Mouse (Mus musculus) MEL (cell line): ENCODE results near the gene Gast. TPM values are rescaled to one million over a fixed set of nuclear protein-coding genes. Genes with fewer than 3 reads are reported as not detected.
A peak's percentile ranks its signal among the peaks of the same experiment; 100 is the strongest.

Experiments
- DNase-seq: peaks from one replicate; pipeline ENCODE4 v3.0.0; 2011; ENCODE audit warnings: low read depth, low spot score
- H3K27ac ChIP-seq: 2 replicates; pipeline ENCODE4 v1.5.1; 2012; ENCODE audit warnings: low read depth, mild to moderate bottlenecking, control low read depth, low read length, moderate library complexity; ENCODE audit not compliant: control insufficient read depth
- H3K27me3 ChIP-seq, 2 experiments: fragments of 150-350 bp in 1 of 2; sonication (generic) in 1 of 2; 2 replicates each; pipeline ENCODE4 v1.6.1; 2012; ENCODE audit warnings: low read length in 2 of 2, mild to moderate bottlenecking in 2 of 2, improper control_type of control experiment in 1 of 2, moderate library complexity in 1 of 2; ENCODE audit not compliant: insufficient read depth in 2 of 2, control insufficient read depth in 1 of 2
- H3K36me3 ChIP-seq, 2 experiments: 2 replicates each; pipeline ENCODE4 v1.6.1; 2012 to 2014; ENCODE audit warnings: low read length in 2 of 2, improper control_type of control experiment in 1 of 2, inconsistent platforms in 1 of 2, mild to moderate bottlenecking in 1 of 2; ENCODE audit not compliant: insufficient read depth in 2 of 2, control insufficient read depth in 1 of 2
- H3K4me1 ChIP-seq, 2 experiments: fragments of 150-350 bp in 1 of 2; sonication (generic) in 1 of 2; 2 replicates each; pipeline ENCODE4 v1.6.1; 2012; ENCODE audit warnings: low read length in 2 of 2, improper control_type of control experiment in 1 of 2, mild to moderate bottlenecking in 1 of 2; ENCODE audit not compliant: insufficient read depth in 2 of 2, control insufficient read depth in 1 of 2
- H3K4me3 ChIP-seq, 2 experiments: fragments of 150-350 bp in 1 of 2; sonication (generic) in 1 of 2; 2 replicates each; pipeline ENCODE4 v1.5.1; 2012; ENCODE audit warnings: low read depth in 2 of 2, low read length in 2 of 2, mild to moderate bottlenecking in 2 of 2, moderate library complexity in 2 of 2, control low read depth in 1 of 2, improper control_type of control experiment in 1 of 2; ENCODE audit not compliant: control insufficient read depth in 1 of 2, insufficient read depth in 1 of 2
- H3K79me2 ChIP-seq: 2 replicates; pipeline ENCODE4 v1.6.1; 2012; ENCODE audit warnings: mild to moderate bottlenecking, low read length, moderate library complexity; ENCODE audit not compliant: control insufficient read depth, poor library complexity, insufficient read depth
- H3K9ac ChIP-seq: 2 replicates; pipeline ENCODE4 v1.6.1; 2012; ENCODE audit warnings: low read depth, mild to moderate bottlenecking, control low read depth, low read length, moderate library complexity; ENCODE audit not compliant: control insufficient read depth, poor library complexity, severe bottlenecking
- H3K9me3 ChIP-seq: fragments of 150-350 bp; sonication (generic); replicated peaks from 2 replicates; pipeline ENCODE4 v1.6.1; 2012; ENCODE audit warnings: mild to moderate bottlenecking, low read length, improper control_type of control experiment, moderate library complexity; ENCODE audit not compliant: insufficient read depth
- BHLHE40 ChIP-seq: IDR thresholded peaks from 2 replicates; pipeline ENCODE4 v1.6.1; 2012; ENCODE audit warnings: low read depth, mild to moderate bottlenecking, inconsistent platforms, low read length, improper control_type of control experiment, borderline replicate concordance
- CTCF ChIP-seq, 3 experiments: IDR thresholded peaks in 2 of 3; conservative IDR thresholded peaks in 1 of 3; 2 replicates each; pipeline ENCODE4 v1.5.1; 2011 to 2012; ENCODE audit warnings: low read length in 3 of 3, low read depth in 2 of 3, mild to moderate bottlenecking in 2 of 3, improper control_type of control experiment in 1 of 3, inconsistent platforms in 1 of 3, mixed read lengths in 1 of 3, moderate library complexity in 1 of 3; ENCODE audit not compliant: control insufficient read depth in 1 of 3, insufficient read depth in 1 of 3, poor library complexity in 1 of 3, severe bottlenecking in 1 of 3
- EP300 ChIP-seq, 2 experiments: IDR thresholded peaks; 2 replicates each; pipeline ENCODE4 v1.6.1; 2011; ENCODE audit warnings: improper control_type of control experiment in 2 of 2, low read length in 2 of 2, low read depth in 1 of 2, mild to moderate bottlenecking in 1 of 2
- MAZ ChIP-seq: IDR thresholded peaks from 2 replicates; pipeline ENCODE4 v1.6.1; 2012; ENCODE audit warnings: low read depth, mild to moderate bottlenecking, inconsistent platforms, low read length, improper control_type of control experiment
- MYC ChIP-seq: IDR thresholded peaks from 2 replicates; pipeline ENCODE4 v1.6.1; 2011; ENCODE audit warnings: low read depth, mild to moderate bottlenecking, low read length, improper control_type of control experiment, moderate library complexity
- NELFE ChIP-seq: IDR thresholded peaks from 2 replicates; pipeline ENCODE4 v1.6.1; 2011; ENCODE audit warnings: low read depth, low read length, improper control_type of control experiment
- POLR2AphosphoS5 ChIP-seq: IDR thresholded peaks from 2 replicates; pipeline ENCODE4 v1.6.1; 2012; ENCODE audit warnings: low read depth, borderline replicate concordance, mild to moderate bottlenecking, inconsistent platforms, low read length, moderate library complexity, mixed read lengths
- RAD21 ChIP-seq: IDR thresholded peaks from 2 replicates; pipeline ENCODE4 v1.6.1; 2011; ENCODE audit warnings: mild to moderate bottlenecking, low read depth, low read length, improper control_type of control experiment
- SIN3A ChIP-seq: IDR thresholded peaks from 2 replicates; pipeline ENCODE4 v1.6.1; 2012; ENCODE audit warnings: low read length, improper control_type of control experiment, inconsistent platforms
- SMC3 ChIP-seq: IDR thresholded peaks from 2 replicates; pipeline ENCODE4 v1.6.1; 2011; ENCODE audit warnings: low read depth, low read length, improper control_type of control experiment
- TBP ChIP-seq: IDR thresholded peaks from 2 replicates; pipeline ENCODE4 v1.8.0; 2011; ENCODE audit warnings: low read depth, low read length, improper control_type of control experiment
- TCF12 ChIP-seq: IDR thresholded peaks from 2 replicates; pipeline ENCODE4 v1.6.1; 2014; ENCODE audit warnings: low read depth, mild to moderate bottlenecking, inconsistent platforms, low read length, improper control_type of control experiment, moderate library complexity
- ZC3H11A ChIP-seq: IDR thresholded peaks from 2 replicates; pipeline ENCODE4 v1.6.1; 2012; ENCODE audit warnings: low read depth, mild to moderate bottlenecking, inconsistent platforms, low read length, improper control_type of control experiment
- polyA plus RNA-seq, 2 experiments: library from polyadenylated mRNA; stranded (reverse) in 1 of 2; unstranded in 1 of 2; fragments of >175 nt in 1 of 2; fragments of >200 nt in 1 of 2; gene quantifications; 2 replicates each; pipeline versions ENCODE4 v1.2.1 to v1.2.4; 2012; ENCODE audit warnings: low replicate concordance in 2 of 2, low read depth in 1 of 2; ENCODE audit not compliant: insufficient read length in 2 of 2, insufficient read depth in 1 of 2, missing spikeins in 1 of 2
- total RNA-seq: library from RNA; depleted of rRNA; stranded (reverse); fragments of 300-350 nt; gene quantifications from 2 replicates; pipeline ENCODE4 v1.2.3, GENCODE M21; 2012

The Gast gene
- total and polyA plus RNA-seq, 3 experiments: not detected

DNA sequence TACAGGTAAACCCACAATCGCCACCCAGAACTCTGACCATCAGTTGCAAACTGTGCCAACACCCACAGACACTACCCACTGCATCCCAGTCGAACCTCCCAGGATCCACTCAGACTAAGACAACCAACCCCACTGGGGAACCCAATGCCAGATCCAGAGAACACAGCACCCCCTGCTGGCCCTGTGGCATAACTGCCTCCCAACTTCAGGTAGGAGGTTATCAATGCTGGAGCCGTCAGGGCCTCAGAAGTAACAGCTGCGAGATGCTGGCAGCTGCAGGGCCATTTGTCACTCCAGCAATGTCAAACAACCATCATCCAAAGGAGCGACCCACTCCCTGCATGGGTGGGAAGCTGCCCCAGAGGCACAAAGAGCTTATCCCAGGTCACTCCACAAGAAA, 36.4 kb upstream of the Gast start:
- TF ChIP-seq POLR2AphosphoS5 (no peak), TBP (no peak), CTCF (IDR thresholded peaks at IDR 0.05 in 2 of 3, conservative IDR thresholded peaks at IDR 0.05 in 1 of 3; ENCODE audit: control insufficient read depth in 1 of 3, insufficient read depth in 1 of 3, low read depth in 2 of 3, low read length in 3 of 3, poor library complexity in 1 of 3, severe bottlenecking in 1 of 3) (peak; percentile 58 to 80 (median 63)), RAD21 (no peak), NELFE (no peak)
- TF ChIP-seq, all 39 proteins: peak for 1
- no peak overlapping the region for H3K9ac ChIP-seq
- no peaks in the 10 kb centered on the region for H3K79me2 ChIP-seq
- H3K4me1 ChIP-seq: peaks cover 0 to 3% of the 10 kb centered on the region in 2 experiments; a peak in 2 of 4 replicates
- DNase-seq: peak; percentile 37
- H3K36me3 ChIP-seq: peaks cover 0 to 3% of the 10 kb centered on the region in 2 experiments; a peak in 1 of 4 replicates
- peaks cover 2 to 3% of the 10 kb centered on the region in 2 experiments for H3K27me3 ChIP-seq
- no peak overlapping the region for H3K27ac ChIP-seq
- H3K4me3 ChIP-seq: no peak overlapping the region
- no peaks in the 10 kb centered on the region for H3K9me3 ChIP-seq

DNA sequence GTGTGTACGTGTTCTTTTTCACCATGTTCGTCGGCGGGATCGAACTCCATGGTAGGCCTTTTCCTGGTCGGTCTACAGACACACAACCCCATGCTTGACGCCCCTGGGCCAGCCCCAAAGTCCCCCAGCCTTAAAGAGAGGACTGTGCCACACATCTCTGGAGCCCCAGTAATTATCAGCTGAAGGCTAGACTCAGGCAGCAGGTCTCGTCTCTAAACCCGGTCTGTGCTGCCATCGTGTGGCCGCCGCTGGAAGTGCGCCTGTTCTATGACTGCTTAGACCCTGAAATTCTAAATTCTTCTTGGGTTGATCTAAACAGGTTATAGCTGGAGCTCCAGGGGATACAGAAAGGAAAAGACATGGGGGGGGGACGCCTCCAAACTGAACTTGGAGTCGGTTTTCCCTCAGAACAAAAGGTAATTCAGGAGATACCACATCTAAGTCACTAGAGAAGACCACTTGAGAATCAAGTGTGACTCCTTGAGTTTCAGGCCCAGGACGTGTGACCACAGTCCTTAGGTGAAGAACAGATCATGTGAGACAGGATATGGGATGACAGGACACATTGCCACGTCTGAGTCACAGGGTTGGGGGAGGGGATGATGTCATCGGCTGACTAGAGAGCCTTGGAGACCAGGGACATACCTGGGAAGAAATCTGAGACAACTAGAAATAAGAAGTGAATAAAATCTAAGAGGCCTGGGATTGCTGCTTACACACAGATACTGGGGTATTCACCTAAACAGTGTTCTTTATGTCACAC, 35.8 kb upstream of the Gast start:
- no peak overlapping the region for H3K27ac ChIP-seq
- H3K27me3 ChIP-seq: peaks cover 0 to 2% of the 10 kb centered on the region in 2 experiments; a peak in 3 of 4 replicates
- peak; percentile 89 for DNase-seq
- H3K79me2 ChIP-seq: no peaks in the 10 kb centered on the region
- peaks cover 0 to 3% of the 10 kb centered on the region in 2 experiments; a peak in 2 of 4 replicates for H3K4me1 ChIP-seq
- H3K9ac ChIP-seq: no peak overlapping the region
- H3K9me3 ChIP-seq: no peaks in the 10 kb centered on the region
- TF ChIP-seq SMC3 (peak; percentile 74), RAD21 (peak; percentile 86), ZC3H11A (peak; percentile 70), BHLHE40 (no peak), TBP (no peak), CTCF (IDR thresholded peaks at IDR 0.05 in 2 of 3, conservative IDR thresholded peaks at IDR 0.05 in 1 of 3; ENCODE audit: control insufficient read depth in 1 of 3, insufficient read depth in 1 of 3, low read depth in 2 of 3, low read length in 3 of 3, poor library complexity in 1 of 3, severe bottlenecking in 1 of 3) (peak; percentile 86 to 99 (median 98)), EP300 (IDR thresholded peaks at IDR 0.05; ENCODE audit: low read depth in 1 of 2, low read length in 2 of 2) (no peak)
- no peak overlapping the region for H3K4me3 ChIP-seq
- peaks cover 0 to 3% of the 10 kb centered on the region in 2 experiments; a peak in 1 of 4 replicates for H3K36me3 ChIP-seq

DNA sequence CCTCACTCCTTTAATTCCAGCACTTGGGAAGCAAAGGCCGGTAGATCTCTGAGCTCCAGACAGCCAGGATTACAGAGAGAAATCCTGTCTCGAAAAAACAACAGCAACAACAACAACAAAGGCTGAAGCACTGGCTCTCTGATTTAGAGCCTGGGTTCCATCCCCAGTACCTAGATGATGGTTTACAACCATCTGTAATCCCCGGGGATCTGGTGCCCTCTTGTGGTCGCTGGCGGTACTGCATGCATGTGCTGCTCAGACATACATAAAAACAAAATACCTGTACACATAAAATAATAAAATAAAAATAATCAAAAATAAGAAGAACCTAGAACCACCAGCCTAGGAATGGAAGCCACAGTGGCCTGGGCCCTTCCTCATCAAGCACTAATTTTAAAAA, 33.9 kb upstream of the Gast start:
- Histone ChIP-seq H3K79me2 (no peaks in the 10 kb centered on the region), H3K36me3 (peaks cover 0 to 3% of the 10 kb centered on the region in 2 experiments; a peak in 1 of 4 replicates), H3K27me3 (peaks cover 0 to 2% of the 10 kb centered on the region in 2 experiments; a peak in 2 of 4 replicates), H3K9ac (no peak overlapping the region), H3K9me3 (no peaks in the 10 kb centered on the region), H3K4me1 (peaks cover 0 to 3% of the 10 kb centered on the region in 2 experiments; a peak in 2 of 4 replicates), H3K4me3 (0 out of 4 replicates have a peak overlapping the region, but pooled peaks of 1 of the 2 experiments have one; percentile 30), H3K27ac (no peak overlapping the region)
- TF ChIP-seq RAD21 (peak; percentile 56), NELFE (no peak), ZC3H11A (0 out of 2 replicates have a peak, but pooled peaks have one; percentile 24), MAZ (no peak), TCF12 (no peak), CTCF (IDR thresholded peaks at IDR 0.05 in 2 of 3, conservative IDR thresholded peaks at IDR 0.05 in 1 of 3; ENCODE audit: control insufficient read depth in 1 of 3, insufficient read depth in 1 of 3, low read depth in 2 of 3, low read length in 3 of 3, poor library complexity in 1 of 3, severe bottlenecking in 1 of 3) (peak; percentile 93 to 98 (median 97)), SMC3 (peak; percentile 57), MYC (0 out of 2 replicates have a peak, but pooled peaks have one; percentile 52), BHLHE40 (peak; percentile 27; the same call in 1 of the 2 replicates), SIN3A (peak; percentile 27; the same call in 1 of the 2 replicates)
- DNase-seq: peak; percentile 84
